Mouse (Mus musculus) mammary gland, adult 2 months (tissue): ENCODE data around the gene Foxf2. TPM values are rescaled to one million over a fixed set of nuclear protein-coding genes. Genes with fewer than 3 reads are reported as not detected.

Experiments
- polyA plus RNA-seq: library from polyadenylated mRNA; depleted of rRNA; stranded (reverse); fragments of >200 nt; gene quantifications from 2 replicates; pipeline ENCODE4 v1.2.3, GENCODE M21; 2012; ENCODE audit warnings: low replicate concordance; rRNA removed

The Foxf2 gene
- 0.26 and 0.48 TPM in 2 replicates for polyA plus RNA-seq

GRCm38 (mm10) chr13:31625333-31626101 is at the start of gene Foxf2:
Gene Foxf2 (plus strand): TSS chr13:31625816.

Other genes with a start within 250 kb of the Foxf2 start
- 0.43 and 1.4 TPM in 2 replicates for gene Foxq1, start 69.7 kb upstream of the Foxf2 start, polyA plus RNA-seq
- 0.06 and 0.32 TPM in 2 replicates for gene A530084C06Rik, start 66.5 kb upstream of the Foxf2 start, polyA plus RNA-seq
- 0.83 and 2.9 TPM in 2 replicates for gene Foxc1, start 180.8 kb downstream of the Foxf2 start, polyA plus RNA-seq